Mouse (Mus musculus) stomach, postnatal 0 days (tissue): ENCODE measurements around the gene Ip6k3. TPM values are rescaled to one million over a fixed set of nuclear protein-coding genes. Genes with fewer than 3 reads are reported as not detected.

ENCODE experiments used
- ATAC-seq: fragments of 200-750 bp; cut with Nextera tagmentation; 2 replicates; pipeline ENCODE4 v1.8.0; 2017; ENCODE audit not compliant: low FRiP score, low TSS enrichment
- DNase-seq: peaks from one replicate; pipeline ENCODE4 v3.0.0-alpha.2; 2016; ENCODE audit warnings: low spot score
- H3K27ac ChIP-seq: fragments of 300-500 bp; sonication (generic); replicated peaks from 2 replicates; pipeline ENCODE4 v1.5.1; 2014; ENCODE audit warnings: mild to moderate bottlenecking, control low read depth
- H3K27me3 ChIP-seq: fragments of 300-500 bp; sonication (generic); 2 replicates; pipeline ENCODE4 v1.6.1; 2014; ENCODE audit warnings: low read length; ENCODE audit not compliant: control insufficient read depth, insufficient read depth
- H3K36me3 ChIP-seq: fragments of 300-500 bp; sonication (generic); 2 replicates; pipeline ENCODE4 v1.6.1; 2014; ENCODE audit warnings: low read length, mixed read lengths; ENCODE audit not compliant: control insufficient read depth, insufficient read depth
- H3K4me1 ChIP-seq: fragments of 300-500 bp; sonication (generic); replicated peaks from 2 replicates; pipeline ENCODE4 v1.6.1; 2014; ENCODE audit warnings: antibody characterized with exemption; ENCODE audit not compliant: control insufficient read depth, insufficient read depth
- H3K4me2 ChIP-seq: fragments of 300-500 bp; sonication (generic); replicated peaks from 2 replicates; pipeline ENCODE4 v1.6.1; 2014; ENCODE audit warnings: low read depth, mild to moderate bottlenecking, control low read depth, moderate library complexity
- H3K4me3 ChIP-seq: fragments of 300-500 bp; sonication (generic); 2 replicates; pipeline ENCODE4 v1.5.1; 2014; ENCODE audit warnings: low read depth, low read length, control low read depth
- H3K9ac ChIP-seq: fragments of 300-500 bp; sonication (generic); 2 replicates; pipeline ENCODE4 v1.6.1; 2014; ENCODE audit warnings: mild to moderate bottlenecking, low read length, control low read depth, mixed read lengths
- H3K9me3 ChIP-seq: fragments of 300-500 bp; sonication (generic); 2 replicates; pipeline ENCODE4 v1.6.1; 2016; ENCODE audit warnings: low read length; ENCODE audit not compliant: control insufficient read depth
- CTCF ChIP-seq: IDR thresholded peaks from 2 replicates; pipeline ENCODE4 v1.5.1; 2016; ENCODE audit warnings: antibody characterized with exemption, low read depth, mild to moderate bottlenecking, moderate library complexity
- EP300 ChIP-seq: optimal IDR thresholded peaks from 2 replicates; pipeline ENCODE3; 2016; ENCODE audit warnings: antibody characterized with exemption
- WGBS: fragments of 180-500 bp; shearing (Covaris S2); extraction: QIAGEN DNeasy Blood & Tissue Kit; methylation state at CpG from one replicate; pipeline ENCODE4 v1.1.7; 2014; 5-methylcytosine and 5-hydroxymethylcytosine counted together
- polyA plus RNA-seq: library from polyadenylated mRNA; unstranded; fragments of >200 nt; fragmentation: Nextera tagmentation; extraction: Ambion mirVana; gene quantifications from 2 replicates; pipeline ENCODE4 v1.2.1, GENCODE M21; 2015

The Ip6k3 gene
- polyA plus RNA-seq, 1 experiment from 2014 or later: 0.13 TPM

DNA sequence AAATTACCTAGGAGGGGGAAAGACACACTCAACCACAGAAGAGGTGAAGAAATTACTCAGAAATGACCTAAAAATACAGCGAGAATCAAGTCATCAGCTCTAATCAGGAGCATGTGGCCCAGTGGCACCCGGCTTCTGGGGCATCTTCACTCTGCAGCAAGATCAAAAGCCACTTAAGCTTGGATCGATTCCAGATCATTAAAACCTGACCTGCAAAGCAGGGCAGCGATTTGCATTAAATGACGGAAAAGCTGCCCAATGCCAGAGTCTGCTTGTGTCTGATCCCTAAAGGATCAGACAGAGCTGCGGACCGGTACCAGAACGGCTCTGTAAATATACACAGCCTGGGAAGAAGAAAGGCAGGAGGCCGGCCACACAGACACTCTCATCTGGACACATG is 28.6 kb upstream of the Ip6k3 start:
- Histone ChIP-seq H3K9ac (no peak overlapping the region), H3K9me3 (no peaks in the 10 kb centered on the region), H3K36me3 (peaks cover 40% of the 10 kb centered on the region), H3K27me3 (no peaks in the 10 kb centered on the region), H3K4me2 (no peak overlapping the region), H3K27ac (no peak overlapping the region), H3K4me1 (no peaks in the 10 kb centered on the region), H3K4me3 (no peak overlapping the region)
- DNase-seq (no peak), ATAC-seq (no peak)
- WGBS: 69% methylated on average over 9 of the region's 9 CpGs
- no peak for TF ChIP-seq CTCF

DNA sequence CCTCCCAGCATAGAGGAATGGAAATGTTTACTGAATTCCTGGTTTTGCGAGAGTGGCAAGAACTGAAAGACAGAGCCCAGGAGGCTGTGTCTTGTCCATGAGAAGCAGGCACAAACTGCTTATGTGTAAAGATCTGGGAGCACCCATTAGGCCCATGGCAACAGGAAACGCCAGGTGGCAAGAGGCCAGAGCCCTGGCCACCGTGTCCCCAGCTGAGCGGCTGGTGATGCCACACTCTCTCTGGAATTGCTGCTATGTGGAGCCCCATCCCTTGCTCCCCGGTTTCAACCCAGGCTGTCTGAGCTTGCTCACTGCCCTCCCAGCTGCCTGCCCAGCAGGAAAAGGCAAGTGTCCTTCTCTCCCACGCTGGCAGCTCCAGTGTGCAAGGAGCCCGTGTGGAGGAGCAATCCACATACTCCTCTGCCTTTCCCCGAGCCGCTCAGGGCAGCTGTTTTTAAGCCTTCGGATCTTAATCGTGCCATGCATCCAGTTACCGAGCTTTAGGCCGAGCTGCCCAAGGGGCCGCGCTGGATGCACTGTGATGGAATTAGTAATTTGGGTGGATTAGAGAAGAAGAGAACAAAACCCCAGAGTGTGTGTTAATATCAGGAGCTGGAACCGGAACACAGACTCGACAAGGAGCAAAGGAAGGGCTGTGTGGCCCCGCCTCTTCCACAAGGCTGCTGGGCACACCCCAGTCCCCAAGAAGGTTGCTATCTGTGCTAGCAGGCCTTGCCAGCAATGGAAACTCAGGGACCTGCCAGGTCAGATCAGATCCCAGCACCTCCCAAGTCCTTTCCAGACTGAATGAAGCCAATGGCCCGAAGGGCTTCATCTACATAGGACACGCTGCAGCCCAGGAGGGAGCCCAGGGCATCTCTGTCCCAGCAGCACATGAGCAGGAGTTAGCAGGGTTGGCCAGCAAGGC is 26.9 kb upstream of the Ip6k3 start:
- DNase-seq: peak; percentile 39
- Histone ChIP-seq H3K4me2 (no peak overlapping the region), H3K27me3 (no peaks in the 10 kb centered on the region)

DNA sequence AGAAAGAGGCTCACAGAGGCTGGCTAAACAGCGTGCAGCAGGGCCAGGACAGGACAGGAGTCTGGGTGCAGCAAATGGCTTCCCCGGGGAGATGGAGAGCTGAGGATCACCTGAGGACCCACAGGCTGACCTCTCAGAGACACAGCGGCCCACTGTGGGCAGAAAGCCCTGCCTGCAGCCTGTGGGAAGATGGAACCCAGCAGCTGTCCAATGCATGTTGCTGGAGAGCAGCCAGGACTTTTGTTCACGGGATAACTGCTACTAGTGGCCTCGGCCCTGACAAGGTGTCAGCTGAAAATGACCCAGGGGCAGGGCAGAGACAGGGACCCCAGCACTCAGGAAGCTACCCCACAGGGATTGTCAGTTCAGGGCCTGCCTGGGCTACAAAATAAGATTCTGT is 24.2 kb upstream of the Ip6k3 start:
- no peak for ATAC-seq
- TF ChIP-seq CTCF: no peak
- TF ChIP-seq EP300: no peak
- Histone ChIP-seq H3K4me2 (no peak overlapping the region), H3K9ac (no peak overlapping the region), H3K4me3 (no peak overlapping the region), H3K4me1 (no peaks in the 10 kb centered on the region), H3K27me3 (no peaks in the 10 kb centered on the region), H3K36me3 (peaks cover 23% of the 10 kb centered on the region), H3K27ac (no peak overlapping the region), H3K9me3 (no peaks in the 10 kb centered on the region)
- no peak for DNase-seq
- 72% methylated on average over 5 of the region's 5 CpGs for WGBS

More for the DNA sequence above, 26.9 kb upstream of the Ip6k3 start:
- 70% methylated on average over 20 of the region's 20 CpGs for WGBS
- no peaks in the 10 kb centered on the region for H3K4me1 ChIP-seq
- H3K9ac ChIP-seq: no peak overlapping the region
- H3K4me3 ChIP-seq: no peak overlapping the region
- peaks cover 27% of the 10 kb centered on the region for H3K36me3 ChIP-seq
- H3K9me3 ChIP-seq: no peaks in the 10 kb centered on the region
- H3K27ac ChIP-seq: no peak overlapping the region
- ATAC-seq: no peak
- no peak for TF ChIP-seq EP300
- no peak for TF ChIP-seq CTCF

DNA sequence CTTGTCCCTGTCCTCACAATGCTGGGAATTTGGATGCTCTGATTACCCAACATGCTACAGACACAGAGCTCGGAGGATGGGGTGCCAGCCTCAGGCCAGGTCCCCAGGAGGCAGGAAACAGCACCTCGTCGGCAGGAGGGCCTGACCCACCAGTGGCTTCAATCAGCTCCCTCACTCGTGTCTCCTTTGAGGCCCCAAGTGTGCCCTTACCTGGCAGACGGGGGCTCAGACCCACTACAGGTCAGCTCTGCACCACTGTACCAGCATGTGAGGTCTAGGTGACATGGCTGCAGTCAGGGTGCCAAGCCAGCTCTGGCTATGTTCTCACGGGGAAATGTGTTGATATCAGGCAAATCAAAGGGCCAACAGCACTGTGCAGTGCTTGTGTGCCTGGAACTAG is 23.6 kb upstream of the Ip6k3 start:
- H3K36me3 ChIP-seq: peaks cover 23% of the 10 kb centered on the region
- no peaks in the 10 kb centered on the region for H3K4me1 ChIP-seq
- 83% methylated on average over 6 of the region's 6 CpGs for WGBS
- H3K27ac ChIP-seq: no peak overlapping the region
- no peak for DNase-seq
- no peak overlapping the region for H3K9ac ChIP-seq
- no peaks in the 10 kb centered on the region for H3K27me3 ChIP-seq
- no peak for TF ChIP-seq EP300
- TF ChIP-seq CTCF: no peak
- H3K4me2 ChIP-seq: no peak overlapping the region
- ATAC-seq: no peak
- no peak overlapping the region for H3K4me3 ChIP-seq
- no peaks in the 10 kb centered on the region for H3K9me3 ChIP-seq

DNA sequence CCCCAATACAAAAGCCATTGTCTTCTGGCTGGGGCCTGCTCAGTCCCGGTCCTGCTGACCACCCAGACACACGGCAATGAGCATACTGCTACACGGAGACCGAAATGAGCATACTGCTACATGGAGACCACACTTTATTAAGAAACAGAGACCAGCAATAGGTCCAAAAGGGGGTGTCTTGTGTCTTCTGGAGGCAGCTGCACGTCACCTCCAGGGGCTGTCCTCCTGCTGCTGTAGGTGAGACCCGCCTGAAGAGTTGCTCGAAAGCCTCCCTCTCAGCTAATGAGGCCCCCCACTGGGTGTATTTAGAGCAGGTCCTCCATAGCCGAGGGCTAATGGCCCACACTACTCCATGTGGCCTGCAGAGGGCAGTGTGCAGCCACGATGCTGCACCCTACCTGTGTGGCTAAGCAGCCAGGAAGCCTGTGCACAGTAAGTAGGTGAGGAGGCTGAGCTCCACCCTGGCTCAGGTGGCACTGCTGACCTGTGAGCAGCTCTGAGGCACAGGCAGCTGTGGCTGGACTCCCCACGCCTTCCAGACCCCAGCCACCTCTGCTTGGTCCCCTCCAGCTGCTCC is 22.1 kb upstream of the Ip6k3 start:
- ATAC-seq (peak; percentile 87), DNase-seq (peak; percentile 80)
- no peaks in the 10 kb centered on the region for H3K4me1 ChIP-seq
- WGBS: 47% methylated on average over 10 of the region's 10 CpGs
- no peaks in the 10 kb centered on the region for H3K9me3 ChIP-seq
- H3K27me3 ChIP-seq: no peaks in the 10 kb centered on the region
- no peak overlapping the region for H3K4me2 ChIP-seq
- H3K9ac ChIP-seq: no peak overlapping the region
- TF ChIP-seq CTCF (peak; percentile 96), EP300 (no peak)
- peaks cover 17% of the 10 kb centered on the region for H3K36me3 ChIP-seq
- H3K27ac ChIP-seq: no peak overlapping the region
- no peak overlapping the region for H3K4me3 ChIP-seq

DNA sequence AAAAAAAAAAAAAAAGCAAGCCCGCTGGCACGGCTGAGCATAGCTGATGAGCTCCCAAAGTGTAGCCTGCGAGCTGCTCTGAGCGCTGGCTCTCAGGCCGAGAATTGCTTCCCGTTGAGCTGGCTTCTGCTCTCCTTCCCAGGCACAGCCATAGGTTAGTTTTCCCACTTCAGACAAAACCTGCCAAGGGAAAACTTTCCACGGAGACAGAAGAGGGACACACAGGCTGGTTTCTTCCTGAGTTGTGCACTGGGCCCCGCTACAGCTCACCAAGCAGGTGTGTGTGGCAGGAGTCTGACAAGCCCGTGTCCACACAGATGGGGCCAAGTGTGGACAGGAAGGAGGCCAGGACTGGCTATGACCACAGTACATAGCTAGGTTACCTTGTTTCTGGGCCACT is 21.3 kb upstream of the Ip6k3 start:
- H3K4me3 ChIP-seq: no peak overlapping the region
- no peak overlapping the region for H3K9ac ChIP-seq
- no peaks in the 10 kb centered on the region for H3K4me1 ChIP-seq
- H3K27me3 ChIP-seq: no peaks in the 10 kb centered on the region
- H3K36me3 ChIP-seq: peaks cover 14% of the 10 kb centered on the region
- WGBS: 73% methylated on average over 9 of the region's 9 CpGs
- H3K27ac ChIP-seq: no peak overlapping the region
- ATAC-seq (no peak), DNase-seq (no peak)
- H3K4me2 ChIP-seq: no peak overlapping the region
- H3K9me3 ChIP-seq: no peaks in the 10 kb centered on the region
- TF ChIP-seq CTCF (no peak), EP300 (no peak)
